Mouse (Mus musculus) urinary bladder, postnatal 14 days (tissue): ENCODE results near the gene Zfp687.
"Not testable (repeated sequence)": the region's sequence is repeated elsewhere in the genome, so short reads cannot be mapped to it uniquely, and the experiment has no call there.

Source experiments
- DNase-seq: peaks from one replicate; pipeline ENCODE4 v3.0.0; 2021; ENCODE audit warnings: low spot score

The Zfp687 gene

GRCm38 (mm10) chr3:95015337-95015872, at the start of gene Zfp687:
Zfp687 (minus strand) TSS chr3:95015448.
- DNase-seq = peak; percentile 100

- no peak for DNase-seq
Measured at GRCm38 (mm10) chr3:95063741-95064140, 48.5 kb upstream of the Zfp687 start.

GRCm38 (mm10) chr3:95058078-95058477, 42.8 kb upstream of the Zfp687 start:
- no peak for DNase-seq

- DNase-seq = no peak
Measured at GRCm38 (mm10) chr3:95056275-95056674, 41.0 kb upstream of the Zfp687 start.

DNA sequence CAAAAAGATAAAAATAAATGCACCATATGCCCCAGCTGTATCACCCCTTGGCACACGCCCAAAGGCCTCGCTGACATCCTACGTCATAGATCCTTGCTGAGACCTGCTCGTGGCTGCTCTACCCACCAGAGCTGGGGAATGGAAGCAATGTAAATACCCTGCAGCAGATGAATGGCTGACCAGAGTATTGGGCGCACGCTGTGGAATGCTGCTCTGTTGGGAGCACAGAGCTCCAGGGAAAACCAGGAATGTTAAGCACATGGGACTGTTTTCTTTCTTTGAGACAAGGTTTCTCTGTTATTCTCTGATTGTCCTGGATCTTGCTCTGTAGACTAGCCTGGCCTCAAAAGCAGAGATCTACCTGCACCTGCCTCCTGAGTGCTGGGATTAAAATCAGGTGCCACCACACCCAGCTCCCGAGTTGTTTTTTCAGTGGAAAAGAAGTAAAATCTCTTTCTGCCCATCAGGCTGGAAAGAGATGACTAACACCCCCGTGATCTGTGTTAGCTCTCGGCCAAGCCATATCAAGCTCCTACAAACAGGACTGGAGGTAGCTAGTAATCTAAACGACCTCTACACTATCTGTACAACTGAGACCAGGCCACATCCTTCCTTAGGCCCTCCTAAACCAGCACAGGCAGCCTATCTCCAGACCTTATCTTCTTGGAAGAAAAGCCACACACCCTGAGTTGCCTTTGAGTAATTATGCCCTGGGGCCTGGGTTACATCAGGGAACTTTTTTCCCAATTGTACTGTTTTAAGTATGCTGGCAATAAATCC, 39.4 kb upstream of the Zfp687 start:
- peak; percentile 59 for DNase-seq

- DNase-seq = peak; percentile 24
Measured at GRCm38 (mm10) chr3:95053701-95054100, 38.5 kb upstream of the Zfp687 start.

- peak; percentile 37 for DNase-seq
Measured at GRCm38 (mm10) chr3:95052959-95053358, 37.7 kb upstream of the Zfp687 start.

DNA sequence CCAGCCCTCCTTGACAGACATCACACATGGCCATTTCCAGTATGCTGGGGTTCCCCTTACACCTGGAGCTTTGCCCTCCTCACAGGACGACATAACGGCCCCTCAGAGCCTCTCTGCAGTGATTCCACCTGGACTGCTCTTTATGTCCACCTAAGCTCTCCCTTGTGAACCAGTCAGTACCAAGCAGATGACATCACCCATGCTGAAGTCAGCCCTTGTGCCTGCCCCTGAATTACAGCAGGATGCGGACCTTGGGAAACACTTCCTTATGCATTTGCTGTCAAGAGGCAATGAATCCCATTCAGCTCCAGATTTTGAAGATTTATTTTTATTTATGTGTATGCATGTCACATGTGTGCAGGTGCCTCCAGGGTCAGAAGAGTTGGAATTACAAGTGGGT, 32.7 kb upstream of the Zfp687 start:
- no peak for DNase-seq

GRCm38 (mm10) chr3:95046462-95047057, 31.3 kb upstream of the Zfp687 start:
- no peak for DNase-seq

- DNase-seq = no peak
Measured at GRCm38 (mm10) chr3:95043251-95043650, 28.0 kb upstream of the Zfp687 start.

DNA sequence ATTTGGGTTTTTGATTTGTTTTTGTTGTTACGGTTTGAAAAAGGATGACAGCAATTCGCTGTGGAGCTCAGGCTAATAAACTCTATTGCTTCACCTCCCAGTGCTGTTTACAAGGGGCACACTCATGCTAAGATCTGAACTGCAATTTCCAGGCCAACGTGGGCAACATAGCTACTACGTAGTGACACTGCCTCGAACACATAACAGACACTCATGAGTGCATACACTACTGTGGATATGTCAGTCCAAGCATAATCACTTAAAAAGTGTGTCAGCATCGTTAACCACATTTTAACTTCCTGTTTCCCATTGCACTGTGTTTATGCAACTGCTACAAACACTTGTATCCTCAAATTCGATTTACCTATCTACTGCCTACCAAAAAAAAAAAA, 27.6 kb upstream of the Zfp687 start:
- no peak for DNase-seq

GRCm38 (mm10) chr3:95042166-95042837, 27.1 kb upstream of the Zfp687 start, which contains the start of gene Psmd4:
Psmd4 (minus strand) TSS chr3:95042614.
- peak; percentile 98 for DNase-seq

- no peak for DNase-seq
Measured at GRCm38 (mm10) chr3:95041625-95042024, 26.4 kb upstream of the Zfp687 start.

DNA sequence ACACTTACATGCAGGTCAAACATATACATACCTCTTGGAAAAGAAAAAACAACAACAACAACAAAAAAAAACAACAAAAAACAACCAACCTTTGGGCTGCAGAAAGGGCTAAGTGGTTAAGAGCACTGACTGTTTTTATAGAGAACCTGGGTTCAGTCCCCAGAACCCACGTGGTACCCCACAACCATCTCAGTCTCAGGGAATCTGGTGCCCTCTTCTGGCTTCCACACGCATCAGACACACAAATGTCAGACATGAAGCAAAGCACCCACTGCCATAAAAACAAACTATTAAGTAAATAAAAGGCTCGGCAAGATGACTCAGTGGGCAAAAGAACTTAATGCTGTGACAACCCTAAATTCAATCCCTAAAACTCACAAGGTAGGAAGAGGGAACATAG, 14.7 kb upstream of the Zfp687 start:
- no peak for DNase-seq

DNA sequence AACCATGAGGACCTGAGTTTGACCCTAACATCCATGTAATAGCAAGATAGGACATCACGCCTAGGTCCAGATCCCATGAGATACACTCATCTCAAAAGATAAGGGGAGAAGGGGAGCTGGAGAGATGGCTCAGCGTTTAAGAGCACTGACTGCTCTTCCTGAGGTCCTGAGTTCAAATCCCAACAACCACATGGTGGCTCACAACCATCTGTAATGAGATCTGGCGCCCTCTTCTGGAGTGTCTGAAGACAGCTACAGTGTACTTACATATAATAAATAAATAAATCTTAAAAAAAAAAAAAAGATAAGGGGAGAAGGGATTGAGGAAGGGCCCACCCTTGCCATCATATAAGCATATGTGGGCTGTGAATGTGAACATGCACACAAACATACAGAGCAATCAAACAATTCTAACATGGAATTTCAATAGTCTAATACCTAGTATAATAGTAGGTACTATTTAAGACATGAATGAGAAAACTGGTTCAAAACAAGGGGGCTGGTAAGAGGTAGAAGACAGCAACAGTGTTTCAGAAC, 14.1 kb upstream of the Zfp687 start:
- not testable (repeated sequence) for DNase-seq

DNA sequence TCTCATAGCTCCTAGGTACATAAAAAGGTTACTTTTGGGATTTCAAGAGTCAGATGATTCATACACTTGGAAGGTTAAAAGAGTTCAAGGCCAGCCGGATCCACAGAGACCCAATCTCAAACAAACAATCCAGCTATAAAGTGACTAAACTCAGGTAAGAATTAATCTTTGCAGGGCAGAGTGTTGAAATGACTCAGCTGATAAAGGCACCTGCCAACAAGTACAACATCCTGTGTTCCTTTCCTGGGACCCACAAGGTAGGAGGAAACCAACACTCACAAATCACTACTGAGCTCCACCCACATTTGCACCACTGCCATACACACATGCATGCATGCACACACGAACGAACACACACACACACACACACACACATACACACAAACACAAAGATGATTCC, 13.4 kb upstream of the Zfp687 start:
- DNase-seq = no peak

- DNase-seq = no peak
Measured at GRCm38 (mm10) chr3:95027701-95028100, 12.5 kb upstream of the Zfp687 start.

DNA sequence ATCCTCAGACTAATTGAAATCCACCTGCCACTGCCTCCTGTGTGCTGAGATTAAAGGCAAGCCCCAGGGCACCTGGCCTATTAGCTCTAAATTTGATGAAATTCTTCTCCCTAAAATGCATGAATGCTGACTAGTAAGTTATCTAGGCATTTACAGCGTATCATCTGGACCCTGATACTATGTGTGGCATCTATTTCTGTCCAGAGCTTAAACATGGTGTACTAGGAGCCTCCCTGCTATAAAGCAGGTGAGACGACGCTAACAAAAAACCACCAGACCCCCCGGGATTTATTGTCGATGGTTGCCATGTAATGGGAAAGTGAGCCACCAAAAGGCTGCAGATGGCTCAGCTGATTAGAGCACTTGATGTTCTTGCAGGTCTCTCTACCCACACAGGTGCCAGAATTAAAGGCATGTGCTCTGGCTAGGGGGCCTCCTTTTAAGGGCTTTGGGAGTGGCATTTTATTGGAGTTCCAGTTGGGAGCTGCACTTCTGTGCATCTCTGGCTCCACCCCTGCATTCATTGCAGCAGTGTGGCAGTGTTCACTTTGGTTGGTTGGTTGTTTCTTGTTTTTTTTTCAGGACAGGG, 11.9 kb upstream of the Zfp687 start:
- no peak for DNase-seq

DNA sequence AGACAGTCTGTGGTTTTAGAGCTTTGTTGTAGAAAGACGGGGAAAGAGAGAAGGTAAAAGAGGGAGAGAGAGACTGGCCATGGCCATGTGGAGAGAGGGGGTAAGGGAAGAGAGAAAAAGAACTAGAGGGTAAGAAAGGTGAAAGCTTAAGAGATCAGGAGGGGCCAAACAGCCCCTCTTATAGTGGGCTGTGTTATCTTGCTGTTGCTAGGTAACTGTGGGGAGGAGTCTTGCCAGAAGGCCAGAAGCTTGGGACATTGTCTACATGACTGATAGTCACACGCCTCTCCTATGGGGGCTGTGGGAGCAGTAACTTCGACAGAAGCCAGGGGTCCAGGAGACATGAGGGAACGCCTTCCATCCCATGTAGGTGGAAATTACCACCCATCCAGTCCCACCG, 10.0 kb upstream of the Zfp687 start:
- DNase-seq = no peak

DNA sequence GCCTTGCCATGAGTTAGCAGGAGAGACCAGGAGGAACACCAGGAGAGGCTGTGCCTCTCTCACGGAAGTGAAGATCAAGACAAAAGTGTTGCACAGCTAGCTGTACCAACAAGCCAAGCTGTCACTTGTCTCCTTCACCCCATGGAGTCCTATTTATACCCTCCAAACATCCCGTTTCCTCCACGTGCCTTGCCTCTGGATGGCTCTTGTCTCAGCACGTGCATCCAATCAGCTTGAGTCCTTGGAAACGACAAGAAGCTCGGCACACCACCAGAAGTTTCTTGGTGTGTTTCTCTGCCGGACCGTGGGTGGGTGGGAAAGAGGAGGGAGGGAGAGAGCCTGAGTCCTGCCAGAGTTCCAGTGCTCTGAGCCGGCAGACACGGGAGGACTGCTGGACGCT, 9.3 kb upstream of the Zfp687 start:
- no peak for DNase-seq

GRCm38 (mm10) chr3:95020956-95021355, 5.7 kb upstream of the Zfp687 start:
- not testable (repeated sequence) for DNase-seq

DNA sequence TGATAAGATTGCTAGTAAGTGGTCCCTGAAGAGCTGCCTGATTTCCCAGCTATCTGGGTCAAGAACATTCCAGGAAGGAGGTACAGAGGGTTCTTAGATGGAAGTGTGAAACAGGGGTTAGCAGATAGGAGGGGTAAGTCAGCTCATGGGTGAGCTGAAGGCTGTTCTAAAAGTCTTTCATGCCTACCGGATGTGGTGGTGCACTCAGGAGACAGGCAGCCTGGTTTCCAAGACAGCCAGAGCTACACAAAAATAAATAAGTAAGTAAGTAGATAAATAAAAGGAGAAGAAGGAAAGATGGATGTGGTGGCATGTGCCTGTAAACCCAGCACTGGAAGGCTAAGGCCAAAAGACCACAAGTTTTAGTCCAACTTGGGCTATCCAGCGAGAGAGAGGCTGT, 3.5 kb upstream of the Zfp687 start:
- no peak for DNase-seq
